Mouse (Mus musculus): Measurements from ENCODE around the gene Tmem185b. TPM values are rescaled to one million over a fixed set of nuclear protein-coding genes. Genes with fewer than 3 reads are reported as not detected.

Tmem185b gene
- 23.8 and 27.1 TPM in 2 replicates for polyA plus RNA-seq (2015; fragmentation: Nextera tagmentation; extraction: Ambion mirVana)

DNA sequence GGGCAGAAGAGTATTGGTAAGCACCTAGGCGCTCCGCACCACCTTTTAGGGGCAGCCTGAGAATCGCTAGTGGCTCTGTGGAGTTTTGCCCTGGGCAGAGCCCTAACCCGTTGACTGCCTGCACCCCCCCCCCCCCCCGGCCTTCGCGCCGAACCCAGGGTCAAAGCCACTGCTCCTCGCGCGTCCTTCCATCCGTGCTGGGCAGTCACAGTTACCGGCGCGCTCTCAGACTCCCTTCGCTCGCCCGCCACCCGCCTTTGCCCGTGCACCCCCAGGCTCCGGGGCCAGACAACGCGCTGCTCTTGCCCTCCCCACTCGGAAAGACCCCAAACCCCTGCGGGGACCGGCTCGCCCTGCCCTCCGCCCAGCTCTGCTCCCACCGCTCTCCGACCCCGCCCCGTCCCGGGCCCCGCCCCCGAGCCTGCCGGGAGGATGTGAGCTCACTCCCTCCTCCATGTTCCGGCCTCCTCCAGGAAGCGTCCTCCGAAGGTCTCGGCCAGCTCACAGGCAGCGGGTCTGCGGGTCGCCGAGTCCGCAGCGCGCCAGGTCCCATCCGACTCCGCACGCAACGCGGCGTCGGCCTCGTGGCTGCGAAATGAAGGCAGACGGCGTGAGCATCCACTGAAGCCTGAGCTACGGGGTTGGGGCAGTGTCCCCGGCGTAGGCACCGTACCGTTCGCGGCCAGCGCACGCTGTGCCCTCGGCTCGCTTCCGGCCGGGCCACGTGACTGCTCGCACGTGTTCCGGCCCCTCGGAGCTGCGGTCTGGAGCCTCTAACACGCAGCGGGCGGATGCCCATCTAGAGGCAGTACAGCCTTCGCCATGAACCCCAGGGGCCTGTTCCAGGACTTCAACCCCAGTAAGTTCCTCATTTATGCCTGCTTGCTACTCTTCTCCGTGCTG is at the start of gene Tmem185b:
TSS of gene Tmem185b (plus strand) at position 472 of the 903 bp plus-strand sequence.
- H3K4me3 ChIP-seq, result peak within 1 kb of the TSS; percentile 63
- H3K27ac ChIP-seq, result peak within 1 kb of the TSS; percentile 82
- no peaks in the 10 kb centered on the region for H3K27me3 ChIP-seq
- peaks cover 34% of the 10 kb centered on the region for H3K36me3 ChIP-seq
- 2% methylated on average over 80 of the region's 82 CpGs for WGBS
- H3K9me3 ChIP-seq, result peaks cover 14% of the 10 kb centered on the region; the same call in 1 of the 2 replicates
- peak within 1 kb of the TSS; percentile 90 for H3K4me2 ChIP-seq
- peaks cover 20% of the 10 kb centered on the region for H3K4me1 ChIP-seq
- peak within 1 kb of the TSS; percentile 81 for H3K9ac ChIP-seq
- peak; percentile 92 for ATAC-seq (ENCODE audit: insufficient number of reproducible peaks, insufficient read depth, low FRiP score, low TSS enrichment, low read depth)

DNA sequence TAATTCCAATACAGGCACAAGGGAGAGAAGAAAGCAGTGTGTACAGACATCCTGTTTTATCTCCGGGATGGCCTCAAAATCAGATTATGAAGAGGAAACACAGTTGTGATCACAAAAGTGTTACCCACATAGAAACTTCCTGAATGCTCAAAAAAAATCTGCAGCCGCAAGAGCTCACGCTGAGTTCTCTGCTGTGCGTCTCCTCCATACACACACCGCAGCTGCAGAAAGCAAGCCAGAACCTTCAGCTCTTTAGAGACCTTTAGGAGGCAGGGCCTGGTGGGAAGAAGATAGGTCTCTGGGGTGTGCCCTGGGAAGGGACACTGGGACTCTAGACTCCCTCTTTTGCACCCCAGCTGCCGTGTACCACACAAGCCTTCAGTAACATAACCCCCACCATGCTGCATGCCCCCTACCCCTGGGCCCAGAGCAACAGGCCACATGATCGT is 49.0 kb upstream of the Tmem185b start:
- Histone ChIP-seq H3K36me3 (peaks cover 39% of the 10 kb centered on the region), H3K27me3 (no peaks in the 10 kb centered on the region), H3K4me3 (no peak overlapping the region), H3K9ac (no peak overlapping the region), H3K4me2 (no peak overlapping the region), H3K9me3 (no peaks in the 10 kb centered on the region), H3K27ac (no peak overlapping the region), H3K4me1 (peaks cover 14% of the 10 kb centered on the region)
- no peak for ATAC-seq (ENCODE audit: insufficient number of reproducible peaks, insufficient read depth, low FRiP score, low TSS enrichment, low read depth)
- WGBS, result 71% methylated on average over 7 of the region's 7 CpGs

DNA sequence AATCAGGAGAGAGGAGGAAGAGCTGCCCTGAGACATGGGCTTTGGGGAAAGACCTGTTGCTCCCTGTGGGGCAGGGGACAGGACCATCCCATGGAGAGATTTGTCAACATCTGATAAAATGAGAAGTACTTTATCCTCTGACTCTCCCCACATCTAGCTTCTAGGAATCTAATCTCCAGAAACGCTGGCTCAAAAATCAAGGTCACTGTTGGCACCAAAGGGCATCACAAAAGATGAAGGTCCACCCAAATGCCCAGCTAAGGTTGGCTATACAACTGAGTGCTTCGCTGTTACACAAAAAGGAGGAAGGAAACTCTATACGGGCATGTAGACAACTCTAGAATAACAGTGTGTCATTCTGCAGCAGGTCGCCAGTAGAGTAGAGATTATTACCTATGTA is 46.3 kb upstream of the Tmem185b start:
- no peak for ATAC-seq (ENCODE audit: insufficient number of reproducible peaks, insufficient read depth, low FRiP score, low TSS enrichment, low read depth)
- Histone ChIP-seq H3K4me2 (no peak overlapping the region), H3K9me3 (no peaks in the 10 kb centered on the region), H3K9ac (no peak overlapping the region), H3K36me3 (peaks cover 34% of the 10 kb centered on the region), H3K27ac (no peak overlapping the region), H3K27me3 (no peaks in the 10 kb centered on the region), H3K4me3 (no peak overlapping the region), H3K4me1 (peaks cover 4% of the 10 kb centered on the region; the same call in 1 of the 2 replicates)
- 82% methylated on average over 4 of the region's 4 CpGs for whole genome bisulfite sequencing

DNA sequence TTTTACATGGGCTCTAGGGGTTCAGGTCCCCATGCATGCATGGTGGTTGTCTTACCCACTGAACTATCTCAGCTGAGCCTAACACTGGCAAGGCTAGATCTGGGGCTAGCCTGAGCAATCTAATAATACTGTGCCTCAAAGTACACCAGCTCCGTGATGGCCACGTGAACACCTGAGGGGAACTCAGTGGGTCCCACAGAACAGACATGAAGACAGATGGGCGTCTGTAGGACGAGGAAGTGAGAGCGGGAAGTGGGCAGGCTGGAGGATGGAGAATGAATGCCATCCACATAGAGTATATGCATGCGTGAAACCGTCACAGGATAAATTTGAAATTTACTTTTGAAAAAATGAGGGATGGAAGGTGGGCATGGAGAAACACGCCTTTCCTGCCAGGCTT is 45.3 kb upstream of the Tmem185b start:
- ATAC-seq (ENCODE audit: insufficient number of reproducible peaks, insufficient read depth, low FRiP score, low TSS enrichment, low read depth), result no peak
- Histone ChIP-seq H3K4me3 (no peak overlapping the region), H3K36me3 (peaks cover 24% of the 10 kb centered on the region), H3K27ac (no peak overlapping the region), H3K9ac (no peak overlapping the region), H3K9me3 (no peaks in the 10 kb centered on the region), H3K4me2 (no peak overlapping the region), H3K27me3 (no peaks in the 10 kb centered on the region), H3K4me1 (peaks cover 4% of the 10 kb centered on the region; the same call in 1 of the 2 replicates)
- 93% methylated on average over 8 of the region's 8 CpGs for WGBS

DNA sequence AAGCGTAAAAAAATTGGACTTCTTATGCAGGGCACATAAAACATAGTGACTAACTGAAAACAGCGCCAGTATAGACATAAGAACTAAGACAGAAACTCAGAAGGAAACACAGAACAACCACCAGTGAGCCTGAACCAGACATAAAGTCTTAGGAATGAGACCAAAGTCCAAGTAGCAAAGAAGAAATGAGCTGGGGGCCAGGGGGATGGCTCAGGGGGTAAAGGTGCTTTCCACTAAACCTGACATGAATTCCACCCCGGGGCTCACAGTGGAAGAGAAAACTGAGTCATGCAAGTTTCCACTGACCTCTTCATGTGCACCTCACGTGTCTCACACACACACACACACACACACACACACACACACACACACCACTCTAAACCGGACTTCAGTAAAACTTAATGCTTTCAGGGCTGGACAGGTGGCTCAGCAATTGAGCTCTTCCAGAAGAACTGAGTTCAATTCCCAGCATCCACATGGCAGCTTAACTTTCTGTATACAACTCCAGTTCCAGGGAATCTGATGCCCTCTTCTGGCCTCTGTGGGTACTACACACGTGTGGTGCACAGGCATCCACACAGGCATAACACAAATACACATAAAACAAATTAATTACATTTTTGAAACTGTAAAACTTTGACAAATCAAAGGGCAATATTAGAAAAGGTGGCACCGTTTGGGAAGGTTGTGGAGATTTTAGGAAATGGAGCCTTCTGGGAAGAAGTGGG is 44.6 kb upstream of the Tmem185b start:
- no peak overlapping the region for H3K27ac ChIP-seq
- no peak for ATAC-seq (ENCODE audit: insufficient number of reproducible peaks, insufficient read depth, low FRiP score, low TSS enrichment, low read depth)
- H3K4me3 ChIP-seq, result no peak overlapping the region
- H3K4me1 ChIP-seq, result peaks cover 10% of the 10 kb centered on the region; the same call in 1 of the 2 replicates
- WGBS, result 95% methylated on average over 7 of the region's 7 CpGs
- no peaks in the 10 kb centered on the region for H3K27me3 ChIP-seq
- no peaks in the 10 kb centered on the region for H3K9me3 ChIP-seq
- H3K9ac ChIP-seq, result no peak overlapping the region
- H3K4me2 ChIP-seq, result no peak overlapping the region
- H3K36me3 ChIP-seq, result peaks cover 18% of the 10 kb centered on the region

DNA sequence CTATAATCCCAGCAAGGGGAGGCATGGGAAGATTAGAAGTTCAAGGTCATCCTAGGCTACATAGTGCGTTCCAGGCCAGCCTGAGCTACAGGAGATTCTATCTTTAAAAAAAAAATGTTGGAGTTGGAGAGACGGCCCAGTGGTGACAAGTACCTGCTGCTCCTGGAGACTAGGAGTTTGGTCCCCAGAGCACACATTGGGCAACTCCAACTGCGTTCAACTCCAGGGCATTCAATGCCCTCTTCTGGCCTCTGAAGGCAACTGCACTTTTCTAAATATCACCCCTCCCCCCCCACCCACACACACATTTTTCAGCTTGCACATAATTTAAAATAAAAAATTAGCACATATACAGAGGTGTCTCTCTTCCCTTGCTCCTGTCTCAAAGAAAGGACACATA is 43.1 kb upstream of the Tmem185b start:
- Histone ChIP-seq H3K4me3 (no peak overlapping the region), H3K9me3 (no peaks in the 10 kb centered on the region), H3K4me2 (no peak overlapping the region), H3K27me3 (no peaks in the 10 kb centered on the region), H3K4me1 (peaks cover 20% of the 10 kb centered on the region), H3K9ac (no peak overlapping the region), H3K27ac (no peak overlapping the region), H3K36me3 (peaks cover 12% of the 10 kb centered on the region)
- no peak for ATAC-seq (ENCODE audit: insufficient number of reproducible peaks, insufficient read depth, low FRiP score, low TSS enrichment, low read depth)
- 68% methylated on average over 3 of the region's 3 CpGs for WGBS

DNA sequence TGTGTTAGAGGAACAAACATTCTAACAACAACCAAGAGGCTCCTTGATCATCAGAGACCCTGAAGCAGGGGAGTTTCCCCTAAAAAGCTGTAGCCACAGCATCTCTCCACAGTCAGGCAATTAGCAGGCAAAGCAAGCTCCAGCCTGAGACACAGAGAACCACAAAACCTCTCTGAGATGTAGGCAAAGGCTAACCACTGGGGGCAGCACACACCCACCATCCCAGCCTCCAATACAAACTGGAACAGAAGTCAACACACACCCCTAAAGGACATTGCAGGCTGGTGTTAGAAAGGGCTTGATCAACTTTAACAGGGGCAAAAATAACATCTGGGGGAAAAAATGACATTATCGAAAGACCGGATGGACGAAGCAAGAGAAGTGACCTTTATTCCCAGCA is 41.5 kb upstream of the Tmem185b start:
- no peaks in the 10 kb centered on the region for H3K9me3 ChIP-seq

DNA sequence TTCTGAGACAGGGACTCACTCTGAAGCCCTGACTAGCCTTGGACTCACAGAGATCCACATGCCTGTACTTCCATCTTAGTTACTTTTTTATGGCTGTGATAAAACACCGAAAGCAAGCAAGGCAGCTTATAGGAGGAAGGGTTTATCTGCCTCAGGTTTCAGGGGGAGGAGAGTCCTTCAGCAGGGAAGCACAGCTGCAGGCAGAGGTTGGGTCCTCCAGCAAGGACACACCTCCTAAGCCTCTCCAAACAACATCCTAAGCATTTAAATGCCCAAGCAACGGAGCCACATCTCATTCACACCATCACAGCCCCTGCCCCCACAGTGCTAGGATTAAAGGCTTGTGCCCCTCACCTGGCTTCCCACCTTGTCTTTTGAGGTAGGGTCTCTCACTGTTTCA is 40.1 kb upstream of the Tmem185b start:
- Histone ChIP-seq H3K9ac (no peak overlapping the region), H3K4me1 (peaks cover 43% of the 10 kb centered on the region), H3K36me3 (peaks cover 12% of the 10 kb centered on the region), H3K27me3 (no peaks in the 10 kb centered on the region), H3K9me3 (no peaks in the 10 kb centered on the region), H3K4me3 (no peak overlapping the region), H3K4me2 (no peak overlapping the region), H3K27ac (no peak overlapping the region)
- ATAC-seq (ENCODE audit: insufficient number of reproducible peaks, insufficient read depth, low FRiP score, low TSS enrichment, low read depth), result no peak
- WGBS, result 21% methylated on average over 2 of the region's 2 CpGs

More for the DNA sequence above, 41.5 kb upstream of the Tmem185b start:
- Histone ChIP-seq H3K9ac (no peak overlapping the region), H3K27me3 (no peaks in the 10 kb centered on the region), H3K4me3 (no peak overlapping the region), H3K27ac (no peak overlapping the region), H3K4me1 (peaks cover 29% of the 10 kb centered on the region), H3K4me2 (no peak overlapping the region), H3K36me3 (peaks cover 12% of the 10 kb centered on the region)
- WGBS, result 69% methylated on average over 3 of the region's 3 CpGs
- no peak for ATAC-seq (ENCODE audit: insufficient number of reproducible peaks, insufficient read depth, low FRiP score, low TSS enrichment, low read depth)

DNA sequence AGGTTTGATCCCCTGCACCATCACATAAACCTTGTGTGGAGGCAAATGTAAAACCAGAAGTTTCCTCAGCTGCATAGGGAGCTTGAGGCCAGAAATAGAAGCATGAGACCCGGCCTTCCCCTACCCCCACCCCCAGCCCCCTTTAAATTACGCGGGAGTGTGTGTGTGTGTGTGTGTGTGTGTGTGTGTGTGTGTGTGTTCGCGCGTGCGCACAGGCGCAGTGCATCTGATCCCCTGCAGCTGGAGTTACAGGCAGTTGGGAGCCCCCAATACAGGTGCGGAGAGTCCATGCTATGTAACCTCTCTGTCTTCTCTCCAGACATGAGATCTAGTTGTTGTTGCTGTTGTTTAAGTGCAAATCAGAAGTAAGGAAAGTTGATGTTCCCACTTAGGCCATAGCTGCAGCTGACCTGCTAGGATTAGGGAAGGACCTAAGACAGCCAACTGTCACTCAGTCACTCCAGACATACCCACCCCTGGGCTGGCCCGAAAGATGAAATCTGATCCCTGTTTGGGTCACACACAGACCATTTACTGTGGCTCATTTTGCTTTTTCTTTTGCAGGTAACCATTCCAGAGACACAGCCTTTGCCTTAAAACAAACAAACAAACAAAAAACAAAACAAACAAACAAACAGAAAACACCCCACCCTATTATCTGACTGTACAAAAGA is 37.9 kb upstream of the Tmem185b start:
- H3K27ac ChIP-seq, result 0 out of 2 replicates have a peak overlapping the region, but pooled peaks have one; percentile 16
- no peak overlapping the region for H3K9ac ChIP-seq
- no peaks in the 10 kb centered on the region for H3K36me3 ChIP-seq
- no peak overlapping the region for H3K4me3 ChIP-seq
- ATAC-seq (ENCODE audit: insufficient number of reproducible peaks, insufficient read depth, low FRiP score, low TSS enrichment, low read depth), result no peak
- 37% methylated on average over 10 of the region's 10 CpGs for WGBS
- peak overlapping the region; percentile 30; the same call in 1 of the 2 replicates for H3K4me2 ChIP-seq
- no peaks in the 10 kb centered on the region for H3K9me3 ChIP-seq
- H3K4me1 ChIP-seq, result peaks cover 62% of the 10 kb centered on the region
- H3K27me3 ChIP-seq, result no peaks in the 10 kb centered on the region

DNA sequence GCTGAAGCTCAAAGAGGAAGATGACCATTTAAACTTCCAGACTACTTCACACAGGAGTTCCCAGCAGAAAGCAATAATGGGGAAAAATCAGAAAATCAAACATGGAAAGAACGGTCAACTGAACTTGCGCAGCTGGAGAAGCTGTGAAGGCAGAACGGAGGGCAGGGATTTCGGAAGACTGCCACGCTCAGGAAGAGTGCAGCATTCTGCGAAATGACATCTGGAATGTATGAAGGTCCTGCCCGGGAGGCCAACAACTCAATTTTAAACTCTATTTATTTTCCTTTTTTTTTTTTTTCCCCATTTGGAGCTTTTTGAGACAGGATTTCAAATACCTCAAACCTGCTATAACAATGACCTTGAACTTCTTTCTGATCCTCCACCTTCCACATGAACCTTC is 35.2 kb upstream of the Tmem185b start:
- peaks cover 62% of the 10 kb centered on the region for H3K4me1 ChIP-seq
- no peak overlapping the region for H3K9ac ChIP-seq
- ATAC-seq (ENCODE audit: insufficient number of reproducible peaks, insufficient read depth, low FRiP score, low TSS enrichment, low read depth), result no peak
- WGBS, result 22% methylated on average over 7 of the region's 7 CpGs
- no peaks in the 10 kb centered on the region for H3K36me3 ChIP-seq
- H3K27ac ChIP-seq, result peak overlapping the region; percentile 44; the same call in 1 of the 2 replicates
- no peaks in the 10 kb centered on the region for H3K27me3 ChIP-seq
- no peaks in the 10 kb centered on the region for H3K9me3 ChIP-seq
- H3K4me2 ChIP-seq, result peak overlapping the region; percentile 18
- no peak overlapping the region for H3K4me3 ChIP-seq

DNA sequence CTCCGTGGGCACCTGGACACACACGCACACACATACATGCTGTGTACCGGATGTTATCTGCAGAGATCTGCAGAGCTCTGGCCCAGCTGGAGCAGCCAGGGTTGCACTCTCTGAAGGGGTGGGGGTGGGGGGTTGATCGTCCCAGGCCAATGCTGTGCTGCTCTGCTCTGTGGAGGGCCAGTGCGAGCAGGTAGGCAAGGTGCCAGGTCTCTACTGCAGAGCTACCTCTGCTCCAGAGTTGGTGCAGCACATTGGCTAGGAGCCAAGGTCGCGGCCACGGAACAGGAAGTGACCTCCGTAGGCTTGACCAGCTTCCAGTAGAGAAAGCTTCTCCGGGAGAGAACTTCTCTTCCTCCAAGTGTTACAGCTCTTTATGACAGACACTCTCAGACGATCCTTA is 33.9 kb upstream of the Tmem185b start:
- ATAC-seq (ENCODE audit: insufficient number of reproducible peaks, insufficient read depth, low FRiP score, low TSS enrichment, low read depth), result no peak
- Histone ChIP-seq H3K4me3 (no peak overlapping the region), H3K9me3 (no peaks in the 10 kb centered on the region), H3K4me2 (peak overlapping the region; percentile 16; the same call in 1 of the 2 replicates), H3K27ac (peak overlapping the region; percentile 17), H3K9ac (0 out of 2 replicates have a peak overlapping the region, but pooled peaks have one; percentile 11), H3K4me1 (peaks cover 50% of the 10 kb centered on the region), H3K27me3 (no peaks in the 10 kb centered on the region), H3K36me3 (no peaks in the 10 kb centered on the region)
- 45% methylated on average over 11 of the region's 11 CpGs for WGBS

Measured in embryonic facial prominence, embryonic 13.5 days (tissue).